Mouse (Mus musculus) neural tube, embryonic 15.5 days (tissue): ENCODE results near the gene Gm28539. TPM values are rescaled to one million over a fixed set of nuclear protein-coding genes. Genes with fewer than 3 reads are reported as not detected.

Source experiments
- ATAC-seq: fragments of 200-750 bp; cut with Nextera tagmentation; 2 replicates; pipeline ENCODE4 v1.8.0; 2017; ENCODE audit warnings: mild to moderate bottlenecking, moderate TSS enrichment, moderate library complexity; ENCODE audit not compliant: low FRiP score
- H3K27ac ChIP-seq: fragments of 300-500 bp; sonication (generic); replicated peaks from 2 replicates; pipeline ENCODE4 v1.5.1; 2015; ENCODE audit warnings: mild to moderate bottlenecking, inconsistent platforms
- H3K27me3 ChIP-seq: fragments of 300-500 bp; sonication (generic); replicated peaks from 2 replicates; pipeline ENCODE4 v1.6.1; 2015; ENCODE audit warnings: inconsistent platforms
- H3K36me3 ChIP-seq: fragments of 300-500 bp; sonication (generic); 2 replicates; pipeline ENCODE4 v1.6.1; 2015; ENCODE audit warnings: inconsistent platforms
- H3K4me1 ChIP-seq: fragments of 300-500 bp; sonication (generic); 2 replicates; pipeline ENCODE4 v1.6.1; 2015; ENCODE audit warnings: inconsistent platforms
- H3K4me2 ChIP-seq: fragments of 300-500 bp; sonication (generic); 2 replicates; pipeline ENCODE4 v1.6.1; 2015; ENCODE audit warnings: inconsistent platforms, mild to moderate bottlenecking, moderate library complexity
- H3K4me3 ChIP-seq: fragments of 300-500 bp; sonication (generic); replicated peaks from 2 replicates; pipeline ENCODE4 v1.5.1; 2015; ENCODE audit warnings: mild to moderate bottlenecking, inconsistent platforms
- H3K9ac ChIP-seq: fragments of 300-500 bp; sonication (generic); replicated peaks from 2 replicates; pipeline ENCODE4 v1.6.1; 2015; ENCODE audit warnings: mild to moderate bottlenecking, inconsistent platforms
- H3K9me3 ChIP-seq: fragments of 300-500 bp; sonication (generic); replicated peaks from 2 replicates; pipeline ENCODE4 v1.6.1; 2016; ENCODE audit warnings: inconsistent platforms
- WGBS: fragments of 180-500 bp; shearing (Covaris S2); methylation state at CpG from one replicate; pipeline ENCODE4 v1.1.7; 2015; ENCODE audit warnings: mixed read lengths; 5-methylcytosine and 5-hydroxymethylcytosine counted together
- polyA plus RNA-seq: library from polyadenylated mRNA; unstranded; fragments of >200 nt; fragmentation: Nextera tagmentation; extraction: Ambion mirVana; gene quantifications from 2 replicates; pipeline ENCODE4 v1.2.1, GENCODE M21; 2015

The Gm28539 gene
- polyA plus RNA-seq, 1 experiment from 2014 or later, result 0.17 TPM

- ATAC-seq, result no peak
- Histone ChIP-seq H3K27ac (no peak overlapping the region), H3K4me3 (no peak overlapping the region), H3K36me3 (peaks cover 60% of the 10 kb centered on the region), H3K9me3 (no peaks in the 10 kb centered on the region), H3K4me2 (no peak overlapping the region), H3K4me1 (no peaks in the 10 kb centered on the region), H3K9ac (no peak overlapping the region), H3K27me3 (no peaks in the 10 kb centered on the region)
- 94% methylated on average over 1 of the region's 1 CpGs for WGBS
Observed at GRCm38 (mm10) chr16:18905648-18906047, 69.3 kb downstream of the Gm28539 start.

DNA sequence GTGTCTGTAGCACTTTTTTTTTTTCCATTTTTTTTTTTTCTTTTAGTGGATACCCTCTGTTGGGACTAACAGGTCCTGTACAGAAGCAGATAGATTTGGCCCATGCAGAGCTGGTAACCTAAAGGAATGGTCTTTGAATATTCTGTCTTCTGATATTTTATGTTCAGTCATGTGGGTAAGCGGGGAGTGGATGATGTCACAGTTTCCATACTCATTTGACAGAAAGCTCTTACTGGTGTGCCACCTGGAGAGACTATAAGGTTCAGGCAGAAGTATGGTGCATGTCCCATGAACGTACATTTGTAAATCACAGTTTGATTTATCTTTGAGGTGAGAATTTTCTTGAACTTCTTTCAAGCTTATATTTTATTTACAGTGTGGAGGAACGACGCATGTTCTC is 79.7 kb downstream of the Gm28539 start:
- no peak overlapping the region for H3K27ac ChIP-seq
- no peak overlapping the region for H3K4me3 ChIP-seq
- ATAC-seq, result no peak
- no peaks in the 10 kb centered on the region for H3K27me3 ChIP-seq
- no peaks in the 10 kb centered on the region for H3K9me3 ChIP-seq
- H3K9ac ChIP-seq, result no peak overlapping the region
- no peaks in the 10 kb centered on the region for H3K4me1 ChIP-seq
- H3K36me3 ChIP-seq, result peaks cover 69% of the 10 kb centered on the region
- no peak overlapping the region for H3K4me2 ChIP-seq
- WGBS, result 95% methylated on average over 4 of the region's 4 CpGs

- Histone ChIP-seq H3K27ac (no peak overlapping the region), H3K9me3 (no peaks in the 10 kb centered on the region), H3K9ac (no peak overlapping the region), H3K36me3 (peaks cover 85% of the 10 kb centered on the region), H3K4me1 (no peaks in the 10 kb centered on the region), H3K4me3 (no peak overlapping the region), H3K27me3 (no peaks in the 10 kb centered on the region), H3K4me2 (no peak overlapping the region)
- WGBS, result 97% methylated on average over 2 of the region's 2 CpGs
- ATAC-seq, result no peak
Observed at GRCm38 (mm10) chr16:18921771-18922170, 85.4 kb downstream of the Gm28539 start.

DNA sequence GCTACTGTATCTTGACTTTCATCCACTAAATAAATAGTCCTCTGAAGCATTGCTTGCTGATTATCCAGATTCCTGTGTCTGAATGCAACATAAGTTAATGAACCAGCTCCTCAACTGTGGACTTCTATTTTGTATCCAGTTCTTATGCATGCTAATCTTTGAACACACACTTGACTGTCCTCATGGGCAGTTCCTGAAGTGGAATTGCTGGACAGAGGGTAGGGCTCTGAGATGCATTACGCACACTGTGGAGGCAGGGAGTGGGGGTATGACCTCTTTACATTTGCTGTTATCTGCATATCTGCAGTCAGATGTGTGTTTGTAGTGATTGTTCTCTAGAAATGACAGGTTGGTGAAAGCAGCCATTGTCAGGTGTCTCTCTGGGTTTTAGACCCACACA is 91.6 kb downstream of the Gm28539 start:
- Histone ChIP-seq H3K9ac (no peak overlapping the region), H3K36me3 (peaks cover 68% of the 10 kb centered on the region)

GRCm38 (mm10) chr16:18938321-18939082 is 102.1 kb downstream of the Gm28539 start:
- H3K4me3 ChIP-seq, result no peak overlapping the region
- peak; percentile 69; the same call in 1 of the 2 replicates for ATAC-seq
- H3K9me3 ChIP-seq, result no peaks in the 10 kb centered on the region
- H3K9ac ChIP-seq, result no peak overlapping the region
- H3K4me2 ChIP-seq, result no peak overlapping the region
- no peaks in the 10 kb centered on the region for H3K4me1 ChIP-seq
- WGBS, result 92% methylated on average over 5 of the region's 5 CpGs
- peaks cover 53% of the 10 kb centered on the region for H3K36me3 ChIP-seq
- H3K27me3 ChIP-seq, result no peaks in the 10 kb centered on the region
- no peak overlapping the region for H3K27ac ChIP-seq

More for the DNA sequence above, 91.6 kb downstream of the Gm28539 start:
- Histone ChIP-seq H3K4me1 (no peaks in the 10 kb centered on the region), H3K27me3 (no peaks in the 10 kb centered on the region), H3K27ac (no peak overlapping the region), H3K4me2 (no peak overlapping the region), H3K9me3 (no peaks in the 10 kb centered on the region), H3K4me3 (no peak overlapping the region)
- ATAC-seq, result no peak
- WGBS, result 97% methylated on average over 1 of the region's 1 CpGs

DNA sequence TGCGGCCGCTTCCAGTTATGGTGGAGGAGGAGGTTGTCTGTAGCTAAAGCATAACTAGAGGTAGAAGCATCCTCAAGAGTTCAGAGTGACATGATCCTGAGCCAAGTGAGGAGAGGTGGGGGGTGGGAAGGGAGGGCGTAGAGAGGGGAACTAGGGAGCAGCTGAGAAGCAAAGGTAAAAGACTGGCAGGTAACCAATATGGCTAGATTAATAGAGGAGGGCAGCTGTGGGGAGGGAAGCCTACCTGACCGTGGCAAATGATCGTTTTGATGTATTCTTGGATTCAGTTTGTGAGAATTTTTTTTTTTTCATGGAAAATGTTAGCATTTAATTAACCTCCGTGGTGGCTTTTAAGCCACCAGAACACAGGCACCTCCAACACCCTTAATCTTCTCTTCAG is 107.5 kb downstream of the Gm28539 start:
- Histone ChIP-seq H3K9ac (no peak overlapping the region), H3K4me3 (no peak overlapping the region), H3K27ac (no peak overlapping the region), H3K27me3 (no peaks in the 10 kb centered on the region), H3K36me3 (peaks cover 59% of the 10 kb centered on the region), H3K4me2 (no peak overlapping the region), H3K9me3 (no peaks in the 10 kb centered on the region), H3K4me1 (no peaks in the 10 kb centered on the region)
- 95% methylated on average over 6 of the region's 6 CpGs for WGBS
- ATAC-seq, result no peak

GRCm38 (mm10) chr16:18948941-18949340 is 112.6 kb downstream of the Gm28539 start:
- no peak overlapping the region for H3K9ac ChIP-seq
- H3K27me3 ChIP-seq, result no peaks in the 10 kb centered on the region
- no peaks in the 10 kb centered on the region for H3K4me1 ChIP-seq
- H3K4me3 ChIP-seq, result no peak overlapping the region
- 95% methylated on average over 9 of the region's 9 CpGs for WGBS
- no peaks in the 10 kb centered on the region for H3K9me3 ChIP-seq
- no peak for ATAC-seq
- no peak overlapping the region for H3K4me2 ChIP-seq
- no peak overlapping the region for H3K27ac ChIP-seq
- H3K36me3 ChIP-seq, result peaks cover 88% of the 10 kb centered on the region

DNA sequence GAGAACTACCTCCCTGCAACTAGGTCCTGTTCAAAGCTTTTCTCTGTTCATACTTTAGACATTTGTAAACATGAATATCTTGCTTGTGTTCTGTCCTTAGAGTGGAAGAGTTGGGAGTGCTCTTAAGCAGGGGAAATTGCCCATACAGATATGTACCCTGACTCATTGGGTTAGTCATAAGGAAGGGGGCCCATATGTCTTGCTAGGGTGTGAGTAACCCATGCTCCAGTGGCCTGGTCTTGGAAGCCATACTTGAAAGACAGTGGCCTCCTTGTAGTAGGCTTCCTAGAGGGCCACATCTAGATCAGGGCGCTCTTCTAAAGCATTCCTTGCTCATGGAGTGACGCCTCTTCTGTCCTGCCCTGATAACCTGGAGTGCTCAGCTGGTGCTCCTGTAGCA is 114.0 kb downstream of the Gm28539 start:
- WGBS, result 100% methylated on average over 2 of the region's 2 CpGs
- no peak for ATAC-seq
- H3K36me3 ChIP-seq, result peaks cover 95% of the 10 kb centered on the region

GRCm38 (mm10) chr16:18952813-18953212 is 116.4 kb downstream of the Gm28539 start:
- Histone ChIP-seq H3K27me3 (no peaks in the 10 kb centered on the region), H3K36me3 (peaks cover 95% of the 10 kb centered on the region)

More for the DNA sequence above, 114.0 kb downstream of the Gm28539 start:
- Histone ChIP-seq H3K4me1 (no peaks in the 10 kb centered on the region), H3K4me2 (no peak overlapping the region), H3K9ac (no peak overlapping the region), H3K27me3 (no peaks in the 10 kb centered on the region), H3K9me3 (no peaks in the 10 kb centered on the region), H3K4me3 (no peak overlapping the region), H3K27ac (no peak overlapping the region)

DNA sequence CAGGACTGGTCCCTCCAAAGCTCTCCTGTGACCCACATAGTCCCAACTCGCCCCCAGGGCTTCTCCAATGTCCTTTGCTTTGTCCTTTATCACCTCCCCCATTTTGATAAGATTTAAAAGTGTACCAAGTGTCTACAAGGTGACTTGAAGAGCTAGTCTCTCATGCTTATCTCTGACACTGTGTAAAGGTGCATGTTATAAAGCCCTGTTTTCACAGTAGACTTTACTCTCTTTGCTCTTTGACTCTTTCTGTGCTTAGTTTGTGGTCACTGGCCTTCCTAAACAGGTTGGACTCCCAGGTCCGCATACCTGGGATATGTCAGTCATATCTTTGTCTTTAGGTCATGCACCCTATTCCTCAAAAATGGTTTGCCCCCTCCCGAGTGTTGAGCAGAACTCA is 118.7 kb downstream of the Gm28539 start:
- Histone ChIP-seq H3K9me3 (peaks cover 3% of the 10 kb centered on the region), H3K27ac (no peak overlapping the region), H3K4me3 (no peak overlapping the region), H3K4me1 (no peaks in the 10 kb centered on the region), H3K9ac (no peak overlapping the region), H3K36me3 (peaks cover 78% of the 10 kb centered on the region), H3K4me2 (no peak overlapping the region), H3K27me3 (no peaks in the 10 kb centered on the region)
- WGBS, result 94% methylated on average over 3 of the region's 3 CpGs
- no peak for ATAC-seq

More at GRCm38 (mm10) chr16:18952813-18953212, 116.4 kb downstream of the Gm28539 start:
- Histone ChIP-seq H3K4me2 (no peak overlapping the region), H3K9me3 (no peaks in the 10 kb centered on the region), H3K27ac (no peak overlapping the region), H3K4me3 (no peak overlapping the region), H3K9ac (no peak overlapping the region), H3K4me1 (no peaks in the 10 kb centered on the region)
- no peak for ATAC-seq

DNA sequence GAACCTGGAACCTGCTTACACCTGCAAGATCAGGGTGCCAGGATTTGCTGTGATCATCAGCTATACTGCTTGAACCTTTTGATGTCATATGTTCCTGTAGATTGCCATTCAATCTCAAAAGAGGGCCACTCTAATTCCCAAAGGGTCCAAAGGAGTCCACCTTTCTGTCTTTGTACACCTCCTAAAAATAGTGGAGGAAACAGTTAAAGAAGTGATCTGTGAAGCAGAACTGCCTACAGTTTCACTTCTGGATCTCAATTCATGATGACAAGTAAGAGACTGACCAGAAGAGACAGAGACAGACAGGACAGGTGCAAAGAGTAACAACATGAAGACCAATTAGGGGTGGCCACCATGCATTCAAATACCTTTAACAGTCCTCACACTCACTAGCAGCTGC is 127.1 kb downstream of the Gm28539 start:
- Histone ChIP-seq H3K9me3 (peaks cover 15% of the 10 kb centered on the region), H3K4me2 (no peak overlapping the region), H3K4me3 (no peak overlapping the region), H3K27me3 (no peaks in the 10 kb centered on the region), H3K9ac (no peak overlapping the region), H3K27ac (no peak overlapping the region), H3K4me1 (no peaks in the 10 kb centered on the region), H3K36me3 (peaks cover 65% of the 10 kb centered on the region)
- ATAC-seq, result no peak

DNA sequence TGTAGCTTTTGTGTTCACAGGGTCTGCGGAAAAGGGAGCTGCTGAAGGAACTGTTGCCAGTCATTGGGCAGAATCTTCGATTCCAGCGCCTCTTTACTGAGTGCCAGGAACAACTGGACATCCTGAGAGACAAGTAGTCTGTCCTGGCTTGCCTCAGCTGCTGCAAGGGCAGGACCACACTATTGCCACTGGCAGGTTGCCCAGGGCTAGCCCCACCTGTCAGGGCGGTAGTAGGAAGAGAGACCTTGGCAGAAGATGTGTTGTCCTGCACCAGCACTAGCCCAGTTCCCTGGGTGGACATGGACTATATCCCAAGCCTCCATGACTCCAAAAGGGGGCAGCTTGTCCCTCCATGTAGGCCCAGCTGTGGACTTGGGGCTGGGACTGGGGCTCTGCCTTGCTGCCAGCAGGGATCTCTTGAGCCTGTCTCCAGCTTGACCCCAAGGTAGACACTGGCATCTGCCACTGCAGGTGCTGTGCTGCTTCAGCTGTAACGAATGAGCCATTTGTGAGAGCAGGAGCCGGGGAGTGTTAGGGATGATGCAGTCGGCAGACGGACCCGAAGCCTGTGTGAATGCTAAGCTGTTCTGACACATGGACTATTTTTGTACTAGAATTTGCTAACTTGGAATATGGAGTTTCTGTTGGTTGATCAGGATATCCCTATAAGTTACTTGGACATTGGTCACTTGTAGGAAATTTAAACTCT is 133.2 kb downstream of the Gm28539 start:
- H3K4me1 ChIP-seq, result no peaks in the 10 kb centered on the region
- no peaks in the 10 kb centered on the region for H3K27me3 ChIP-seq
- 94% methylated on average over 9 of the region's 9 CpGs for WGBS
- no peak overlapping the region for H3K9ac ChIP-seq
- H3K4me3 ChIP-seq, result no peak overlapping the region
- H3K9me3 ChIP-seq, result 0 out of 2 replicates have a peak, but pooled peaks cover 3% of the 10 kb centered on the region
- H3K27ac ChIP-seq, result no peak overlapping the region
- no peak overlapping the region for H3K4me2 ChIP-seq
- no peak for ATAC-seq
- peaks cover 49% of the 10 kb centered on the region for H3K36me3 ChIP-seq
